Mouse (Mus musculus) G1E (cell line): ENCODE results near the gene Tmem186.

Experiments used
- CTCF ChIP-seq: IDR thresholded peaks from 2 replicates; pipeline ENCODE4 v1.5.1; 2012; ENCODE audit warnings: low read depth, low read length, inconsistent platforms, mixed read lengths
- GATA1 ChIP-seq: IDR thresholded peaks from 2 replicates; pipeline ENCODE4 v1.6.1; 2012; ENCODE audit warnings: borderline replicate concordance, low read length, inconsistent platforms, mixed read lengths
- GATA2 ChIP-seq: IDR thresholded peaks from 2 replicates; pipeline ENCODE4 v1.6.1; 2012; ENCODE audit warnings: low read depth, low read length, inconsistent platforms, borderline replicate concordance
- POLR2AphosphoS5 ChIP-seq: IDR thresholded peaks from 2 replicates; pipeline ENCODE4 v1.6.1; 2012; ENCODE audit warnings: low read depth, low read length, inconsistent platforms; ENCODE audit not compliant: insufficient replicate concordance
- TAL1 ChIP-seq: conservative IDR thresholded peaks from 2 replicates; pipeline ENCODE4 v1.6.1; 2012; ENCODE audit warnings: low read depth, low read length, inconsistent platforms, mixed read lengths

DNA sequence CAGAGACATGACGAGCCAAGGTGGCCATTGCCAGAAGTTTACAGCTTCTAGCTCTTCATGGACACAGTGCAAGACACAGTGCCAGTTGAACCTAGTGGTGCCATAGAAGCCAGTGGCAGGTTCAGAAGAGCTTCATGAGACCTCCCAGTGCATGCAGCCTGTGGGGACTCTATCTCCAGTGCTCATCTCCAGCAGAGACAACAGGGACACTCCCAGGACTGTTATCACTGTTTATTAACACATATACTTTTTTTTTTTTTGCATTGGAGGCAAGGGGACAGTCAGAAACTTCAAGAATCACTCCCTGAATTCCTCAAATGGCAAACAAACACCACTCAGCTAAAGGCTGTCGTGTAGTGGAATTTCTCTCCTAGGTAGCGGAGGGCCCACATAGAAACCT is 24.1 kb downstream of the Tmem186 start:
- TF ChIP-seq GATA1 (no peak), CTCF (no peak), POLR2AphosphoS5 (no peak), GATA2 (no peak), TAL1 (no peak)
